Mouse (Mus musculus): ENCODE results near the gene Ccser1.
"Not testable (repeated sequence)": the region's sequence is repeated elsewhere in the genome, so short reads cannot be mapped to it uniquely, and the experiment has no call there.

Gene Ccser1

GRCm38 (mm10) chr6:61225302-61225701, 45.2 kb downstream of the Ccser1 start:
- no peak for DNase-seq (ENCODE audit: low spot score)

DNA sequence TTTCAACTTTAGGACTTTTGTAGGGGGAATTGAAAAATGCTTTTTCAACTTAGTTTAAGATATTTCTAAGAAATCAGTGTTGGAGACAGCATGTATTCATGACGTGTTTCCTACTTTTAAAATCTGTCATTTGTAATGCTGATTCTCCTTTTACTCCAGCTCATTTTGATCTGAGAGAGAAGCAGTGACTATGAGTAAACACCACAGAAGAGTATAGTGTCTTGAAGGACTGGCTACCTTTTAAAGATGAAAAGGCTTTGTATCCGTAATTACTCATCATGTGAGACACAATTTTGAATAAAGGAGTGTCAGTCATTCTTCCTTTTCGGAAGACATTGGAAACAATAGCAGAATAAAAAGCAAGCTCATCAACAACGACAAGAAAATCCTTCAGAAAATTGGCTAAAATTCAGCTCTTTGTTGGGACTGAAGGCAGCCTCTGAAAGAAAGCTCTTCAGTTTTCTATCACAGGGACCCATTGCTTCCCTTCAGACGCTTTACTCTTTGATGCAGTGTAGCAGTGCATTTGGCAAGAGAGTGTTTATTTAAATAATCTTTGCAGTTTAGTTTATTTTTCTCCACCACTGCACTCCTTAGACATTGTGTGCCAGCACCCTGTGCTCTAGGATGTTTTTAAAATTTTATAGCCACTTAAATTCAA, 50.1 kb downstream of the Ccser1 start:
- DNase-seq (ENCODE audit: low spot score) = no peak

DNA sequence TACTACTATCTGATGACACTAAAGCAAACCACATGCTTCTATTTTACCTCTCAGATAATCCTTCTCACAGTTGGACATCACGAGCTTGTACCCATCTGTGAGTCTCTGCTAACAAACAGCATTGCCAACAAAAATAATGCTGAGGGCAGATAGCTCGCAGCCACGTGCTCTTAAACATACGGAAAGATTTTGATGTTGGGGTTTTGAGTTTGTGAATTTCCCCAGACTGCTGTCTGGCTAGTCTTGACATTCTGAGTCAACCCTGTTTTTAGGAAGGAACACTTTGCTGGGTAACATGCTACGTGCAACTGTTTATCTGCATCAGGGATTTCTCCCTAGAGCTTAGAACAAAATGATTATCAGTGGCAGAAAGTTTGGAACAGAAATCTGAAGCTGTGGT, 52.9 kb downstream of the Ccser1 start:
- DNase-seq (ENCODE audit: low spot score) = no peak

DNA sequence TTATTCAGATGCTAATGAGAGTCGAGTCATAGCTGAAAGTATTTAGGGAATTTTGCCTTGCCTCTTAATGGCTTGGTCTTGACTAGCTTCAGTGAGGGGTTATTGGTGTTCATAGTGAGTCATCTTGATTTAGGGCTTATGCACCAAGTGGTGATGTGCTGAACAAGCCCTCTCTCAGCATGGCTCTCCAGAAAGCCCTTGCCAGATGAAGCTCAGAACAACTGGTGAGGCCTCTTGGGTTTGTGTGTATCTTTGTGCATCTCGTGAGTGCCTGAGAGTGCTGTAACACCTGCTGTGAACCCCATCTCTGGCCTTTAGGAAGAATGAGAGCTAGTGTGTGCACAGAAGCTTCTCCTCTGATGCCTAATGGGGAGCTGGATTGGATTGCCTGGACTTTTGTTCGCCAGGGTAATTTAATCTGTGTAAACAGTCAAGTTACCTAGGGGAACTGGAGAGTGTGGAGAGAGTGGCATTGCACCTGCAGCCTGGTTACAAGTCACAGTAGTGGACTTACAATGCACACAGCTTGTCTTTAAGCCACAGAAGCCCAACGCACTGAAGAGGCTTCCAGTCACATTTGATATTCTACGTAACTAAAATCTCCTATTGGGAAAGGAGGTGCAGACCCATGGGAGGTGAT, 53.5 kb downstream of the Ccser1 start:
- no peak for DNase-seq (ENCODE audit: low spot score)

GRCm38 (mm10) chr6:61240618-61241017, 60.5 kb downstream of the Ccser1 start:
- DNase-seq (ENCODE audit: low spot score) = no peak

GRCm38 (mm10) chr6:61242556-61242955, 62.4 kb downstream of the Ccser1 start:
- DNase-seq (ENCODE audit: low spot score) = no peak

- no peak for DNase-seq (ENCODE audit: low spot score)
These were observed 66.4 kb downstream of the Ccser1 start for GRCm38 (mm10) chr6:61246523-61246922.

DNA sequence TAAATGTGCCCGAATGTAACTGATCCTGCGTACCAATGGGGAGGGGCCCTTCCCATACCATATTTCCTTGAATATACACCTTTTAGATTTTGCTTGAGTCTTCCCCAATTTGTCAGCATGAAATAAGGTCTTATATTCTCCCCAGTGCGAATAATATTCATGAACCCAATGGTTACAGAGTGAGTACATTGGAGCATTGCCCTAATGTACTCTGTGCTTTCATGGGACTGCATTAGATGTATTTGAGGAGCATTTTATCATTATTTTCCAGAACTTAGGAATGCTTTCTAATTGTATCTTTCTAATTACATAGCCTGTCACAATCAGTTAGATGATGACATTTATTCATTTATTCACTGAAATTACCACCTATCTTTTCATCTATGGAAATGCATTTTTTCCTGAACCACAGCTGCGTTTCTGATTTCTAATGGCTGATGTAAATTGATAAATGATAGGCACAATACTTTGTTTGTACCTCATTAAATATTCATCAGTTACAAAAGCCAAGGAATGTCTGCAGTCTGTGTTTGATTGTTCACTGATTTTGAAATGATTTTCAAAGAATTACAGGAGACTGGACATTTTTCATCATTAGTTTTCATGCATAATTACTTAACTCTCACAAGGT, 67.8 kb downstream of the Ccser1 start:
- no peak for DNase-seq (ENCODE audit: low spot score)

DNA sequence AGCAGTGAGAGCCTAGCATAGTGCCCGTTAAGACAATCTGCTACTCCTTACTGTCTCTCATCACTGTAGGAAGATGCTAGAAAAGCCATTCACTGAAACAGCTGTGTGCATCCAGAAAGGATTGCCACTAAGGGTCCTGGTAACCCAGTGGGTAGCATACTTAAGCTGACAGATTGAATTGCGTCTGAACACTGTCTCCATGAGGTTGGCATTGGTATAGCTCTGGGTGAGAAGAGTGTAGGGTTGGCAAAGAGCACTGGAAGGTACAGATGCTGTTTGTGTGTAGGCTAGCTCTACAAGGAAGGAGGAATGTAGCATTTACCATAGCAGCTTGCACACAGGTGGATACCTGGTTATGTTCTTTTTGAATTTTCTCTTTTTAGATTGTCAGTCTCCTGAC, 68.6 kb downstream of the Ccser1 start:
- DNase-seq (ENCODE audit: low spot score) = no peak

DNA sequence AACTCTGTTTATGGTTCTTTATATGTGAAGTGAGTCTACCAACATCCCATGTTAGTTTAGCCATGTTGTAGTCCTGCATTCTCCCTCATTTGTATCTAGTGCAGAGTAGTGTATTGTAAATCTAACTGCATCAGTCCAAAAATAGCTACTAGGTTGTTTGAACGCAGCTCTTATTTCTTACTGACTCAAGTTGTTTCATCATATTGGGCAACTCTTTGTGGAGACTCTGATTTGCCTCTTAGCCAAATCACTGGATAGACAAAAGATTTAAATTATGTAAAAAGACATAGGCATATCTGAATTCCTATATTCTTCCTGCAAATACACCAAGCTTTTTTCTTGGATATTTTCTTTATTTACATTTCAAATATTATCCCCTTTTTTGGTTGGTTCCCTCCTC, 71.1 kb downstream of the Ccser1 start:
- no peak for DNase-seq (ENCODE audit: low spot score)

DNA sequence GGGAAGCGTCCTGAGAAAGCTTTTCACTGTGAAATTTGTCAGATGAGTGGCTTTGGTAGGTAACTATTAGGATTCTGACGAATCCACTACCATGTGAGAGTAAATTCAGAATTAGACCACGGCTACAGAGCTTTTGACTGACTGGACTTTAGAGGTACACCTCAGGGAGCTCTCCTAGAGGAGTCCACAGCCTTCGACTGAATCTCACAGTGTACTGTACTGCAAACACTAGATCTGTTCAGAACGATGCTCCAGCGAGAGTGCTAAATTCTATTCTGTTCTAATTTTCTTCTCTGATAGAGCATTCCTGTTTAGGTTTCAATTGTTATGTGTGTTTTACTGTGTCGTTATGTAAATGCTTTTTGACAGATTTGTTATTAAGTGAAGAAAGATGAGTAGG, 72.8 kb downstream of the Ccser1 start:
- no peak for DNase-seq (ENCODE audit: low spot score)

DNA sequence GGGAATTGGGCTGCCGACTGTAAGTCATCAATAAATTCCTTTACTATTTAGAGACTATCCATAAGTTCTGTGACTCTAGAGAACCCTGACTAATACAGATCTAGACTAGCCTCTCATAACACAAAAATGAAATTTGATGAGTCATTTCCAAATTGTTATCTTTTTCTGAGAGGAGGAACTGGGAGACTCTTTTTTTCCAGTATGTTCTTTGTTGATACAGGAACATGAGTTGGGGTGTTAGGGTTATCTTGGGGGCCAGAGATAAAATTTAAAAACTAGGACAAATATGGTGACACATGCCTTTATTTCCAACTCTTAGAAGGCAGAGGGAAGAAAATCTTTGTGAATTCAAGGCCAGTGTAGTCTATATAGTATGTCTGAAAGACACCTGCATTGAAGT, 75.8 kb downstream of the Ccser1 start:
- DNase-seq (ENCODE audit: low spot score) = not testable (repeated sequence)

GRCm38 (mm10) chr6:61258847-61259634, 78.9 kb downstream of the Ccser1 start:
- DNase-seq (ENCODE audit: low spot score) = no peak

GRCm38 (mm10) chr6:61261381-61261780, 81.3 kb downstream of the Ccser1 start:
- DNase-seq (ENCODE audit: low spot score) = no peak

- DNase-seq (ENCODE audit: low spot score) = no peak
These were observed 82.3 kb downstream of the Ccser1 start for GRCm38 (mm10) chr6:61262448-61262847.

GRCm38 (mm10) chr6:61263291-61263690, 83.2 kb downstream of the Ccser1 start:
- DNase-seq (ENCODE audit: low spot score) = no peak

- no peak for DNase-seq (ENCODE audit: low spot score)
These were observed 90.9 kb downstream of the Ccser1 start for GRCm38 (mm10) chr6:61271033-61271432.

DNA sequence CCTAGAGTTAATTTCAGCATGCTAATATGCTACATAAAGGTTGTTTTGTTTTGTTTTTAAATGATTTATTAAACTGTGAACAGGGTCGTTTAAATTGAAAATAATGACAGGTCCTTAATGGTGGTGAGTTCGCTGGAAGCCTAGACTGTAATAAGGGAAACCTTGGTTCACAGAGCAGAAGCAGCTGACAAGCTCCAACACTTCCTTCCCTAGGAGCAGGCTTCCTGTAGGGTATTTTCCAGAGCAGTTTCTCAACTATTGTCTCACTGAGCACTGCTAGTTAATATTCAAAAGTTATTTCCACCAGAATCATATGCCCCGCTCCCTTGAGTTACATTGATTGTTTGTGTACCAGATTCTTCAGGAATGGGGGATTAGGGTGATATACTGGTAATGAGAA, 93.3 kb downstream of the Ccser1 start:
- no peak for DNase-seq (ENCODE audit: low spot score)

- no peak for DNase-seq (ENCODE audit: low spot score)
These were observed 99.4 kb downstream of the Ccser1 start for GRCm38 (mm10) chr6:61279506-61279905.

DNA sequence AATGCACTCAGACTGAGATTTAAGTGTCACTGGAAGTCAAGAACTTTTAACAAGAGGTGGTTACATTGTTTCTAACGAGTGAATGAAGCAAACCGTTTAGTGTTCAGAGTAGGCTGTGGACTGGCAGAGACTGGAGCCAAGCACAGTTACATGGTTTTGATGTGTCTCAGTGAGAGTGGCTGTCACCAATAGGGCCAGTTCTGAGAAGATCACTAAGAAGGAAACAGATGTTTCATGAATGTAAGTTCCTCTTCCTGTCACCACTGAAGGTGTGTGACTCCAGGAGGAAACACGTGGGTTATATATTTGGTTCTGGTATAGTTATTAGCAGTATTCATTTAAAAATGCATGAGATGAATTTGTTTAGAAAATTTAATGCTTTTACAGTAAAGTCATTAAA, 112.8 kb downstream of the Ccser1 start:
- DNase-seq (ENCODE audit: low spot score) = no peak

DNA sequence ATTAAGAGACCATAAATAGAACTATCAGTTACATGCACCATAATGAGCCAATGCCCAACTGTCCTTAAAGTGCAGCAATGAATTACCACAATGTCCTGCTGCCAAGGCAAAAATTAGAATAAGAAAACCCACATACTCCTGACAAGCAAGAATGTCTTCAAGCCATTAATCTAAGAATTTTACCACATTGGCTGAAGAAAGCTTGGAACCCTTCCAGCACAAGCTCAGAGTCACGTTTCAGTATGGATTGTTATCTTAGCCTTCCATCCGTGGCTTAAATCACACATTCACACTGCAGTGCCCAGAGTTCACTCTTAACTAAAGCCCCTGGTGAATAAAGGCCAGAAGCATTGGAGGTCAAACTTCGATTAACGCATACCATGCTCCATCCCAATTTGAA, 115.4 kb downstream of the Ccser1 start:
- no peak for DNase-seq (ENCODE audit: low spot score)

DNA sequence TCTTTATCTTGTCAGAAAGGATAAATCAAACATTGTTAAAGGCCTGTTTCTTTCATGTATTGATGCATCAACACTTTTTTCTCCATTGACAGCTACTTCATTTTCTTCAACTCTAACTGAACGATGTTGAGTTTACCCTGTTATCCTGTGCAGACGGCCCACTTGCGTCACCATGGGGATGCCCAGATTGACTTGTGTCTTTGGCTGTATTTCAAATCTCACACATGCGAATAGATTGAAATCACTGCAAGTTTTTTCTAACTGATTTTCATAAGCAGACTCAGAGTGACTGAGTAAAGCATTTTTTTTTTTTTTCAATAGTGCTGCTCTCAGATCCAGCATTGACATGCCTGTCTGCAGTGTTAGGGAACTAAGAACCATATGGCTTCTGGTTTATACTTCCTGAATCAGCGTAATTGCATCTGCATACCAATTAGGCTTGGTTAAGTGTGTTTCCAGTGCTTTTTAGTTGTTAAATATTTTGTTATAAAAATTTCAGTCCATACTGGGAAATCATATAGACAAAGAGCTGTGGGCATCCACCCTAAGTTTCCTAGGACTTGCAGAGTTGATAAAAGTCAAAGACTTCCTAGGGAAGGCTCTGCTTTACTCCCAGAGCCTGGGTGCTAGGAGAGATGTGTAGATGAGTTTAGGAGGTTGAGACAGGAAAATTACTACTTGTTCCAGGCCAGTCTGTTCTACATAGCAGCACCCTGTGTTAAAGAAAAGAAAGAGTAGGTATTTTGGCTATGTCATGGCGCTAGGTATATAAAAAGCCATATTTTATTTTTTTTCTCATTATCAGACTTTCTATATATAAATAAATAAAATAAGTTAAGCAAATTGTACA, 116.3 kb downstream of the Ccser1 start:
- DNase-seq (ENCODE audit: low spot score) = no peak
